Mouse (Mus musculus): ENCODE measurements around the gene Ankrd53. TPM values are rescaled to one million over a fixed set of nuclear protein-coding genes. Genes with fewer than 3 reads are reported as not detected.

Ankrd53 gene
- polyA plus RNA-seq, 1 experiment from 2014 or later: not detected

DNA sequence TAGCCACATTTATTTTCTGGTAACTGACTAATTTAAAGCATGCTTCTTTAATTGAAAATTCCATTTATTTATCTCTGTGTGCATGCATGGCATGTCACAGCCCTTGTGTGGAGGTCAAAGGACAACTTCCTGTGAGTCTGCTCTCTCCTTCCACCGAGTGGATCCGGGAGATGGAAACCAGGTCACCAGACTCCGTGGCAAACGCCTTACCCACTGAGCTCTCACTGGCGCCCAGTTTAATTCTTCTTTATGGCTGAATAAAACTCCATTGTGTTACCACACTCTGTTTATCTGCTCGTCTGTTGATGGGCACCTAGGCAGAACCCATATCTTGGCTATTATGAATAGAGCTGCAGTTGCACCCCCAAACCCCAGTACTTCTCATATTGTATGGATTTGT is 39.9 kb upstream of the Ankrd53 start:
- no peak overlapping the region for H3K4me2 ChIP-seq (replicated peaks; ENCODE audit: low read depth)
- H3K27me3 ChIP-seq (replicated peaks; ENCODE audit: control insufficient read depth, insufficient read depth, low read length): peaks cover 68% of the 10 kb centered on the region

DNA sequence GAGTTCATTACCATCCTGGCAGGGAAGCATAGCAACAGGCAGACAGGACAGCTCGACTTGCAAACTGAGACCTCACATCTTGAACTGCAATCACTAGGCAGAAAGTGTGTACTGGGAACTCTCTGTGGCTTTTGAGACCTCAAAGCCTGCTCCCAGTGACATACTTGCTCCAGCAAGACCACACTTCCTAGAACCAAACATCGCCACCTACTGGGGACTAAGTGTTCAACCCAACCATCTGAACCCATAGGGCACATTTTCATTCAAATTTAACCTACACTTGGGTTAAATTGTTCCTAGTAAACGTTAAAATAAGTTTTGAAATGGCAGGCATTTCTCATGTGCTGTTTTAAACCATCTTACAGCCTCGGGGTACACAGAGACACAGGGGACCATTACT is 35.3 kb upstream of the Ankrd53 start:
- 48% methylated on average over 4 of the region's 4 CpGs for WGBS
- Histone ChIP-seq H3K4me3 (ENCODE audit: low read depth, low read length) (no peak overlapping the region), H3K4me1 (replicated peaks; ENCODE audit: control insufficient read depth, insufficient read depth, low read length) (no peaks in the 10 kb centered on the region), H3K9ac (ENCODE audit: low read depth, low read length) (no peak overlapping the region), H3K27me3 (replicated peaks; ENCODE audit: control insufficient read depth, insufficient read depth, low read length) (peaks cover 27% of the 10 kb centered on the region), H3K4me2 (replicated peaks; ENCODE audit: low read depth) (no peak overlapping the region), H3K9me3 (ENCODE audit: control insufficient read depth) (no peaks in the 10 kb centered on the region), H3K36me3 (ENCODE audit: control insufficient read depth, insufficient read depth) (no peaks in the 10 kb centered on the region), H3K27ac (ENCODE audit: low read depth, low read length) (no peak overlapping the region)
- TF ChIP-seq CTCF (IDR thresholded peaks at IDR 0.05; ENCODE audit: low read depth): peak; percentile 55
- ATAC-seq: no peak

More for the DNA sequence above, 39.9 kb upstream of the Ankrd53 start:
- Histone ChIP-seq H3K4me1 (replicated peaks; ENCODE audit: control insufficient read depth, insufficient read depth, low read length) (no peaks in the 10 kb centered on the region), H3K9me3 (ENCODE audit: control insufficient read depth) (no peaks in the 10 kb centered on the region), H3K9ac (ENCODE audit: low read depth, low read length) (no peak overlapping the region), H3K4me3 (ENCODE audit: low read depth, low read length) (no peak overlapping the region), H3K36me3 (ENCODE audit: control insufficient read depth, insufficient read depth) (no peaks in the 10 kb centered on the region), H3K27ac (ENCODE audit: low read depth, low read length) (no peak overlapping the region)
- 24% methylated on average over 6 of the region's 6 CpGs for WGBS
- ATAC-seq: no peak
- no peak for TF ChIP-seq CTCF (IDR thresholded peaks at IDR 0.05; ENCODE audit: low read depth)

DNA sequence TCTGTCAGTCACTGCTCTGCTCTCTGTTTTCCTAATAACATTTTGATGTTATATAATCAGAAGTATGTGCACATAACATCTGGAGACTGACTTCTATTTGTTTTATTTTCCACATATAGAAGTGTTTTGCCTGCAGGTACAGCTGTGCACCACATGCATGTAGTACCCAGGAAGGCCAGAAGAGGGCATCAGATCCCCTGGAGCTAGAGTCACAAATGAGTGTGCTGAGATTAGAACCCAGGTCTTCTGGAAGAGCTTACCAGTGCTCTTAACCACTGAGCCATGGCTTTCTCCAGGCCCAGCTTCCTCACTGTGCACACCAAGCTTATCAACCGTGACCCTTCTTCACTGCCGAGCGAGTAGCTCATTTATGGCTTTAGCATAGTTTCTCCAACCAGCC is 34.0 kb upstream of the Ankrd53 start:
- Histone ChIP-seq H3K4me3 (ENCODE audit: low read depth, low read length) (no peak overlapping the region), H3K27me3 (replicated peaks; ENCODE audit: control insufficient read depth, insufficient read depth, low read length) (peaks cover 16% of the 10 kb centered on the region; the same call in 1 of the 2 replicates), H3K9ac (ENCODE audit: low read depth, low read length) (no peak overlapping the region), H3K27ac (ENCODE audit: low read depth, low read length) (no peak overlapping the region), H3K9me3 (ENCODE audit: control insufficient read depth) (no peaks in the 10 kb centered on the region), H3K4me1 (replicated peaks; ENCODE audit: control insufficient read depth, insufficient read depth, low read length) (no peaks in the 10 kb centered on the region), H3K36me3 (ENCODE audit: control insufficient read depth, insufficient read depth) (no peaks in the 10 kb centered on the region), H3K4me2 (replicated peaks; ENCODE audit: low read depth) (no peak overlapping the region)
- ATAC-seq: no peak
- TF ChIP-seq CTCF (IDR thresholded peaks at IDR 0.05; ENCODE audit: low read depth): peak; percentile 68
- 77% methylated on average over 3 of the region's 3 CpGs for WGBS

DNA sequence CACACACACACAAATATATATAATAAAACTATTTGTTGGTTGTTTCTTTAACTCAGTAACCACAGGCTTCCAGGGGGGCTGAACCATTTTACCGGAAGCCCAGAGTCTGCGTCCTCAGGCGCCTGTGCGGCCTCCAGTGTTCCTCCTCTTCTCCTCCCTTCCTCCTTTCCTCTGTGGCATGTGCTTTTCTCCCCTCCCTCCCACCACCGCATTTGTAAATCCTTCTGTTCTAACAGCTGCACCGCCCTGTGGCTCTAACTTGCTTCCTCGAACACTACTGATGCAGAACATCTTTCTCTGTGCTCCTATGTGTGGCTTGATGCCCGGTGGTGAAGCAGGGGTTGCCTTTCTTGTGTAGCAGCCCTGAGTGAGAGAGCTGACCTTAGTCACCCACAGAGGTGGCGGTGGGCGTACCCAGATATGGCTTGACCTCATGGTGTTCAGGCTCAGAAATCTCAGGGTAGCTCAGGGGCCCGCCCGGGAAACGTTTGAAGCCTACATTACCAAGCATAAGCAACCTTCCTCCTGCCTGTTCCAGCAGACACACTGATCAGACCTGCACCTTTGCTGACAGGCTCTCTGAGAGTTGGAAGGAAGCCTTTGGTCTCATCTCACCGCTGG is 33.0 kb upstream of the Ankrd53 start:
- Histone ChIP-seq H3K27me3 (replicated peaks; ENCODE audit: control insufficient read depth, insufficient read depth, low read length) (peaks cover 16% of the 10 kb centered on the region; the same call in 1 of the 2 replicates), H3K27ac (ENCODE audit: low read depth, low read length) (no peak overlapping the region), H3K4me2 (replicated peaks; ENCODE audit: low read depth) (no peak overlapping the region), H3K9ac (ENCODE audit: low read depth, low read length) (no peak overlapping the region), H3K4me1 (replicated peaks; ENCODE audit: control insufficient read depth, insufficient read depth, low read length) (no peaks in the 10 kb centered on the region), H3K9me3 (ENCODE audit: control insufficient read depth) (no peaks in the 10 kb centered on the region), H3K4me3 (ENCODE audit: low read depth, low read length) (no peak overlapping the region), H3K36me3 (ENCODE audit: control insufficient read depth, insufficient read depth) (no peaks in the 10 kb centered on the region)
- no peak for TF ChIP-seq CTCF (IDR thresholded peaks at IDR 0.05; ENCODE audit: low read depth)
- no peak for ATAC-seq
- 59% methylated on average over 14 of the region's 14 CpGs for WGBS

DNA sequence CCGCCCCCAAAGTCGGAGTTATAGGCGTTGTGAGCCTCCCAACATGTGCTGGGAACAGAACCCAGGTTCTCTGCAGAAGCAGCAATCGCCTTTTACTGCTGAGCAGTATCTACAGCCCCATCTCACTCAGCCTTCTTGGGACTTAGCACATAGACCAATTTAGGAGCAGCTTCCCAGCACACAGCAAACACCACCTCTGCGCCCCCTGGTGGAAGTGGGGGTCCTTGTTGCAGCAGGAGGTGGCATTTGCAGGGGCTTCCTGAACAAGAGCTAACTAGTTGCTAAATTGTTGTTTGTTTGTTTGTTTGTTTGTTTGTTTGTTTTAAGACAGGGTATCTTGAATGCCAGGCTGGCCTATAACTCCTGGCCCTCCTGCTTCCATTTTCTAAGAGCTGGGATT is 31.3 kb upstream of the Ankrd53 start:
- H3K27me3 ChIP-seq (replicated peaks; ENCODE audit: control insufficient read depth, insufficient read depth, low read length): peaks cover 17% of the 10 kb centered on the region; the same call in 1 of the 2 replicates
- H3K27ac ChIP-seq (ENCODE audit: low read depth, low read length): no peak overlapping the region
- H3K36me3 ChIP-seq (ENCODE audit: control insufficient read depth, insufficient read depth): no peaks in the 10 kb centered on the region
- H3K9ac ChIP-seq (ENCODE audit: low read depth, low read length): no peak overlapping the region
- H3K4me3 ChIP-seq (ENCODE audit: low read depth, low read length): no peak overlapping the region
- no peaks in the 10 kb centered on the region for H3K9me3 ChIP-seq (ENCODE audit: control insufficient read depth)
- TF ChIP-seq CTCF (IDR thresholded peaks at IDR 0.05; ENCODE audit: low read depth): peak; percentile 84
- H3K4me1 ChIP-seq (replicated peaks; ENCODE audit: control insufficient read depth, insufficient read depth, low read length): no peaks in the 10 kb centered on the region
- WGBS: 29% methylated on average over 5 of the region's 5 CpGs
- ATAC-seq: no peak
- H3K4me2 ChIP-seq (replicated peaks; ENCODE audit: low read depth): no peak overlapping the region

DNA sequence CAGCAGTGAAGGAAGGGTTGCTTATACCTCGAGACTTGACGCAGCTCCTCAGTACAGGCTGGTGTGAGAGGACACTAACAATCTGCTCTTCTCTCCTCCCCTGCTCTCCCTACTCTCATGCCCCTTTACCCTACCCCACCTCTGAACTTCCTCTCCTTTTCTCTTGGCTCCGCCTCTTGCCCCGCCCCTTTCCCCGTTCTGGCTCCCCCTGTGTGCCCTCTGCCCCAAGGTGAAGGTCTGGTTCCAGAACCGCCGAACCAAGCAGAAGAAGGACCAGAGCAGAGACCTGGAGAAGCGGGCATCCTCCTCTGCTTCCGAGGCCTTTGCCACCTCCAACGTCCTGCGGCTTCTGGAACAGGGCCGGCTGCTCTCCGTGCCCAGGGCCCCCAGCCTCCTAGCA is 25.1 kb upstream of the Ankrd53 start:
- TF ChIP-seq CTCF (IDR thresholded peaks at IDR 0.05; ENCODE audit: low read depth): no peak
- H3K27me3 ChIP-seq (replicated peaks; ENCODE audit: control insufficient read depth, insufficient read depth, low read length): 0 out of 2 replicates have a peak, but pooled peaks cover 2% of the 10 kb centered on the region
- no peaks in the 10 kb centered on the region for H3K9me3 ChIP-seq (ENCODE audit: control insufficient read depth)
- H3K4me2 ChIP-seq (replicated peaks; ENCODE audit: low read depth): no peak overlapping the region
- H3K4me1 ChIP-seq (replicated peaks; ENCODE audit: control insufficient read depth, insufficient read depth, low read length): no peaks in the 10 kb centered on the region
- H3K36me3 ChIP-seq (ENCODE audit: control insufficient read depth, insufficient read depth): no peaks in the 10 kb centered on the region
- no peak overlapping the region for H3K27ac ChIP-seq (ENCODE audit: low read depth, low read length)
- 33% methylated on average over 13 of the region's 13 CpGs for WGBS
- H3K4me3 ChIP-seq (ENCODE audit: low read depth, low read length): no peak overlapping the region
- ATAC-seq: no peak
- H3K9ac ChIP-seq (ENCODE audit: low read depth, low read length): no peak overlapping the region
